Mouse (Mus musculus): ENCODE data around the gene 4930469K13Rik. TPM values are rescaled to one million over a fixed set of nuclear protein-coding genes. Genes with fewer than 3 reads are reported as not detected.

The 4930469K13Rik gene
- total RNA-seq, 2 experiments from 2014 or later: not detected

DNA sequence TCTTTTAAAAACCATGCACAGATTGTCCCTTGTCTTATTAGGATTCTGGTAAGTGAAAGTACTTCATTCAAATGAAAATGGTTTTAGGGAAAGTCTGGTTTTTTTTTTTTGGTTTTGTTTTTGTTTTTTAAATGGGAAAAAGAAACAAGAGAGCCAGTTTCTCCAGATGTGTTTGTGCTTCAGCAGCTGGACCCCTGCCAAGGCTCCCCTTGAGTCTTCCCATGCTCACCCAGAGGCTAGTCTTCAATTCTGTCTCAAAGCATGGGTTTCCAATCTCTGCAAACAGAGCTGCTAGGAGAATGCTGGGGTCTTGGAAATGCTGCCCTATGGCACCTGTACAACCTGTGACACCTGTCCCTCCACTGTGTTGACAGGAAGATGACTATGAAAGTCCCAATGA is 27.8 kb downstream of the 4930469K13Rik start:
- no peak for TF ChIP-seq CTCF (conservative IDR thresholded peaks at IDR 0.05)
- Histone ChIP-seq H3K27ac (no peak overlapping the region), H3K4me3 (no peak overlapping the region)
- no peak for DNase-seq (ENCODE audit: low spot score in 2 of 2)

GRCm38 (mm10) chr11:34063702-34064485 is 34.5 kb downstream of the 4930469K13Rik start:
- Histone ChIP-seq H3K27ac (no peak overlapping the region), H3K4me3 (no peak overlapping the region)
- TF ChIP-seq CTCF (conservative IDR thresholded peaks at IDR 0.05): no peak
- DNase-seq (ENCODE audit: low spot score in 2 of 2): no peak

- Histone ChIP-seq H3K27ac (no peak overlapping the region), H3K4me3 (no peak overlapping the region)
- no peak for TF ChIP-seq CTCF (conservative IDR thresholded peaks at IDR 0.05)
- no peak for DNase-seq (ENCODE audit: low spot score in 2 of 2)
Observed at GRCm38 (mm10) chr11:34063257-34063656, 35.1 kb downstream of the 4930469K13Rik start.

- DNase-seq (ENCODE audit: low spot score in 2 of 2): no peak
- no peak for TF ChIP-seq CTCF (conservative IDR thresholded peaks at IDR 0.05)
- Histone ChIP-seq H3K27ac (no peak overlapping the region), H3K4me3 (no peak overlapping the region)
Observed at GRCm38 (mm10) chr11:34061740-34062139, 36.6 kb downstream of the 4930469K13Rik start.

DNA sequence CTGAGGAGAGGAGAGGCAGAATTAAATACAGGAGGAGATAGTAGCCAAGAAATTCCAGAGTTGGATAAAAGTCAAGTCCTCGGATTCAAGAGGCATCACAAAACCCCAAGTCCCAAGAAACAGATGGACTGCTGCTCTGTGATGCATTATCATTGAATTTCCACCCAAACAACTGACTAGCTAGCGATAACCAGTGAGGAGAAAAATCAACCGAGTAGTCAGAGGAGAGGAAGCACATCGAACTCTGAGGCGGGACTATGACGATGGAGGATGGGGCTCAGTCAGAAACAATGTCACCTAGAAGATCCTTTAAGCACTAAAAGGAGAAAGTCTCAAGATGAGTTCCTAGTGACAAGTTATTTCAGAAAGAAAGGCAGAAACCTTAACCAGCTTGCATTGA is 39.4 kb downstream of the 4930469K13Rik start:
- H3K4me3 ChIP-seq: no peak overlapping the region
- no peak for TF ChIP-seq CTCF (conservative IDR thresholded peaks at IDR 0.05)
- no peak overlapping the region for H3K27ac ChIP-seq
- no peak for DNase-seq (ENCODE audit: low spot score in 2 of 2)

DNA sequence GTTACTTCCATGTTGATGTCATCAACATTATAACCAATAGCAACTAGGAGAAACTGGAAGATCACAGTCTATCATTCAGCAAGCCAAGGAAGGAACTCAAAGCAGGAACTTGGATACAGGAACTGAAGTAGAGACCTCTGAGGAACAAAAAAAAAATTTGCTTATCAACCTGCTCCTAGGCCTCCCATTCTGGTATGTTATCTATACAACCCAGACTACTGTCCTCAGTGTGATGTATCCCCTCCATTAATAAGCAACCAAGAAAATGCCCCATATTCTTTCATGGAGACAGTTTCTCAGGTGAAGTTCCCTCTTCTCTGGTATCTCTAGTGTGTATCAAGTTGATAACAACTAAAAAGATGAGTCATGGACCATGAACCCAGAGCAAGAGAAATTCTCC is 40.0 kb downstream of the 4930469K13Rik start:
- TF ChIP-seq CTCF (conservative IDR thresholded peaks at IDR 0.05): no peak
- no peak for DNase-seq (ENCODE audit: low spot score in 2 of 2)
- no peak overlapping the region for H3K4me3 ChIP-seq

DNA sequence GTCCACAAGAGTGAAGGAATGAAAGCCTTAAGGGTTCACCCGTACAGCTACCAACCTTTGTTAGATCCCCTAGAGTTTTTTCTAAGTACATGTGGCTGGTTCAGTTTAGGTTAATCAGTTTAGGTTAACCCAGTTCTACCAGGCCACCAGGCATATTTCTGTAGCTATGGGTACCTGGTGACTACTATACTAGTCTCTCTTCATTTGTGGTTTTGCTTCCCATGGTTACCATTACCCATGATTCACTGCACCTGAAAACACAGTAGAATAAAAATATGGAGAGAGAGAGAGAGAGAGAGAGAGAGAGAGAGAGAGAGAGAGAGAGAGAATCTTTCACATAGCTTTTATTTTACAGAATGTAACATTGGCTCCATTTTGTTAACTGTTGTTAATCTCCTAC is 41.6 kb downstream of the 4930469K13Rik start:
- DNase-seq (ENCODE audit: low spot score in 2 of 2): no peak
- H3K27ac ChIP-seq: no peak overlapping the region
- no peak for TF ChIP-seq CTCF (conservative IDR thresholded peaks at IDR 0.05)

More for the DNA sequence above, 40.0 kb downstream of the 4930469K13Rik start:
- no peak overlapping the region for H3K27ac ChIP-seq

GRCm38 (mm10) chr11:34054031-34054727 is 44.2 kb downstream of the 4930469K13Rik start:
- Histone ChIP-seq H3K4me3 (no peak overlapping the region), H3K27ac (no peak overlapping the region)
- TF ChIP-seq CTCF (conservative IDR thresholded peaks at IDR 0.05): no peak
- peak; percentile 15 to 16 for DNase-seq (ENCODE audit: low spot score in 2 of 2)

More for the DNA sequence above, 41.6 kb downstream of the 4930469K13Rik start:
- no peak overlapping the region for H3K4me3 ChIP-seq

GRCm38 (mm10) chr11:34053031-34053818 is 45.1 kb downstream of the 4930469K13Rik start:
- H3K27ac ChIP-seq: no peak overlapping the region
- H3K4me3 ChIP-seq: no peak overlapping the region
- no peak for TF ChIP-seq CTCF (conservative IDR thresholded peaks at IDR 0.05)
- no peak for DNase-seq (ENCODE audit: low spot score in 2 of 2)

GRCm38 (mm10) chr11:34050643-34051042 is 47.7 kb downstream of the 4930469K13Rik start:
- no peak for TF ChIP-seq CTCF (conservative IDR thresholded peaks at IDR 0.05)
- H3K27ac ChIP-seq: no peak overlapping the region
- no peak overlapping the region for H3K4me3 ChIP-seq
- DNase-seq (ENCODE audit: low spot score in 2 of 2): no peak

DNA sequence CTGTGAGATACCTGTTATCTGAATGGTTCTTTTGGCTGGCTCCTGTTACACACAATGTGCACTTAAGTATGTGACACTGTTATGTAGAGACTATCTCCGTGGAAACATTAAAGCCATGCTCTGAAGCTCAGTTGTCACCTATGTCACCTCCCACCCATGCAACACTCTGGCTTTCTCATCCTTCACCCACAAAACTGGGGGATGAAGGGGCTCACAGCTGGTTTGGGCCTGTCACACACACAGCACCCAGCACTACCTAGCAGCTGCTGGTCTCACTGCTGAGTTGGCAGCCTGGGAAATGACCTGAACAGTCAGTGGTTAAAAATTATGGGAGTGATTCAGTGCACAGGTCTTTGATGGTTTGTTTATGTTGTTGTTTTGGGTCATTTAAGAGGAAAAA is 48.3 kb downstream of the 4930469K13Rik start:
- H3K4me3 ChIP-seq: no peak overlapping the region
- TF ChIP-seq CTCF (conservative IDR thresholded peaks at IDR 0.05): no peak
- no peak for DNase-seq (ENCODE audit: low spot score in 2 of 2)
- no peak overlapping the region for H3K27ac ChIP-seq

GRCm38 (mm10) chr11:34049125-34049379 is 49.3 kb downstream of the 4930469K13Rik start:
- DNase-seq (ENCODE audit: low spot score in 2 of 2): no peak
- Histone ChIP-seq H3K4me3 (no peak overlapping the region), H3K27ac (no peak overlapping the region)
- no peak for TF ChIP-seq CTCF (conservative IDR thresholded peaks at IDR 0.05)

Data from layer of hippocampus, adult 2 months (tissue).